In the genomic region with DNA sequence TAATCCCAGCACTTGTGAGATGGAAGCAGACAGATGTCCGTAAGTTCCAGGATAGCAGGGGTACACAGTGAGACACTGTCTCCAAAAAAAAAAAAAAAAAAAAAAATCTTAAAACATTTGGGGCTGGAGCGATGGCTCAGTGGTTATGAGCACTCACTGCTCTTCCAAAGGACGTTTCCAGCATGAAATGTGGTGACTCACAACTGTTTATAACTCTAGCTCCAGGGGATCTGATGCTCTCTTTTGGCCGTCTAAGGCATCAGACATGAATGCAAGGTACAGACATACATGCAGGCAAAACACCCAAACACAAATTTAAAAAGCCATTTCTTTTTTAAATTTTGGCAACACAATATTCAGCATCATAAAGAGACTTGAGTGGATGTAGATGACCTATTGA, we compare ENCODE assay signal across 28 mouse cellular contexts. TPM values are rescaled to one million over a fixed set of nuclear protein-coding genes. Genes with fewer than 3 reads are reported as not detected.
DNase-seq lines count a peak whose midpoint lies in the region; ATAC-seq lines count a peak whose summit lies in the region.
"Had no signal": no experiment of that assay in that cellular context is flagged by ENCODE, and none has a peak within 500 bp of the region (broad histone marks: within the 10 kb centered on the region; RNA-seq: fewer than 3 reads in every experiment).

No protein-coding gene starts in this region.

- no peak for ATAC-seq in hindbrain, embryonic 16.5 days
- ATAC-seq: activated CD4-positive, CD25-positive, alpha-beta regulatory T cell, adult 4 months; CD4-positive, CD25-positive, alpha-beta regulatory T cell, adult 4 months; forebrain, embryonic 13.5 days; forebrain, embryonic 15.5 days; forebrain, postnatal 0 days had no signal

- no peak overlapping the region for H3K9ac ChIP-seq in hindbrain, embryonic 16.5 days (ENCODE audit: low read depth, low read length)
- H3K9ac ChIP-seq: embryonic facial prominence, embryonic 13.5 days; embryonic facial prominence, embryonic 15.5 days; forebrain, embryonic 13.5 days; forebrain, embryonic 15.5 days; forebrain, postnatal 0 days had no signal

- DNase-seq in 3T3-L1 (ENCODE audit: low read depth, low spot score): peak; percentile 79
- peak; percentile 72 for DNase-seq in NIH3T3 (ENCODE audit: low read depth)
- peak; percentile 43 for DNase-seq in brain, adult 2 months (ENCODE audit: low read depth, low spot score)
- DNase-seq in urinary bladder, adult 2 months (ENCODE audit: low spot score): no peak
- no peak for DNase-seq in natural killer cell, adult 2 months (ENCODE audit: low spot score in 2 of 2)
- DNase-seq: adrenal gland, adult 8-10 months; adrenal gland, postnatal 14 days; adrenal gland, postnatal 36 days; B cell, adult 2 months; cerebellum, adult 11 months; cerebellum, adult 18-20 months; cerebellum, adult 8-10 months; cerebellum, adult 9-11 months; cerebellum, postnatal 14 days; cerebellum, postnatal 36 days; embryo, embryonic 11 days; forebrain, postnatal 0 days had no signal

- no peak overlapping the region for H3K4me2 ChIP-seq in hindbrain, embryonic 16.5 days (ENCODE audit: low read length)
- H3K4me2 ChIP-seq: embryonic facial prominence, embryonic 13.5 days; embryonic facial prominence, embryonic 15.5 days; forebrain, embryonic 13.5 days; forebrain, embryonic 15.5 days had no signal

- H3K36me3 ChIP-seq in hindbrain, embryonic 16.5 days (ENCODE audit: control insufficient read depth, insufficient read depth, low read length): no peaks in the 10 kb centered on the region
- H3K36me3 ChIP-seq: embryonic facial prominence, embryonic 13.5 days; embryonic facial prominence, embryonic 15.5 days; forebrain, embryonic 15.5 days; G1E had no signal

- H3K4me1 ChIP-seq in hindbrain, embryonic 16.5 days (ENCODE audit: control insufficient read depth, insufficient read depth, low read depth, low read length): no peaks in the 10 kb centered on the region
- H3K4me1 ChIP-seq: embryonic facial prominence, embryonic 13.5 days; embryonic facial prominence, embryonic 15.5 days; forebrain, embryonic 13.5 days; forebrain, embryonic 15.5 days had no signal

- H3K27me3 ChIP-seq in hindbrain, embryonic 16.5 days (replicated peaks; ENCODE audit: control insufficient read depth, insufficient read depth, low read length): no peaks in the 10 kb centered on the region
- H3K27me3 ChIP-seq: CH12.LX; embryonic facial prominence, embryonic 13.5 days; embryonic facial prominence, embryonic 15.5 days; forebrain, embryonic 13.5 days; forebrain, embryonic 15.5 days had no signal

- 71% methylated on average over 4 of the region's 4 CpGs for WGBS in hindbrain, embryonic 16.5 days

- H3K9me3 ChIP-seq in hindbrain, embryonic 16.5 days (ENCODE audit: control insufficient read depth, low read length): no peaks in the 10 kb centered on the region
- H3K9me3 ChIP-seq: embryonic facial prominence, embryonic 13.5 days; embryonic facial prominence, embryonic 15.5 days; forebrain, embryonic 13.5 days; forebrain, embryonic 15.5 days; G1E had no signal

- H3K27ac ChIP-seq in hindbrain, embryonic 16.5 days (ENCODE audit: low read depth, low read length): no peak overlapping the region
- H3K27ac ChIP-seq: embryonic facial prominence, embryonic 13.5 days; embryonic facial prominence, embryonic 15.5 days; forebrain, embryonic 13.5 days; forebrain, embryonic 15.5 days had no signal

- no peak overlapping the region for H3K4me3 ChIP-seq in hindbrain, embryonic 16.5 days (ENCODE audit: low read length)
- H3K4me3 ChIP-seq: embryonic facial prominence, embryonic 13.5 days; embryonic facial prominence, embryonic 15.5 days; forebrain, embryonic 13.5 days; forebrain, embryonic 15.5 days had no signal

RNA-seq across cellular contexts. Expression of a gene that starts 12.1 kb away (rescaled TPM):
- 0.04 TPM in 2 replicates for polyA plus RNA-seq in hindbrain, embryonic 16.5 days (2015; fragmentation: Nextera tagmentation; extraction: Ambion mirVana)
- polyA plus RNA-seq in urinary bladder, adult 2 months (2012; rRNA removed): not detected in 2 replicates
- polyA plus RNA-seq: embryonic facial prominence, embryonic 11.5 days; forebrain, embryonic 11.5 days; forebrain, embryonic 13.5 days; G1E had no signal

Comparison
In these comparisons a context has a peak if more than half of its experiments do, and no peak if none do; other contexts are left out.
1. DNase-seq: peak in 3T3-L1 (single experiment), NIH3T3 (single experiment) and brain, adult 2 months (single experiment); none in urinary bladder, adult 2 months (single experiment) and natural killer cell, adult 2 months (0 of 2).